Mouse (Mus musculus) neural tube, embryonic 11.5 days (tissue): ENCODE measurements at regions not wholly inside any gene's neighbourhood (a gene's known extent, or its start where the extent isn't known, plus 50 kb on each side); places are given as distances from the start of the nearest gene placed in this dataset.
A peak's percentile ranks its signal among the peaks of the same experiment; 100 is the strongest.

Experiments used
- ATAC-seq: fragments of 200-750 bp; cut with Nextera tagmentation; 2 replicates; pipeline ENCODE4 v1.8.0; 2017; ENCODE audit warnings: moderate number of reproducible peaks, mild to moderate bottlenecking, moderate TSS enrichment, moderate library complexity; ENCODE audit not compliant: insufficient read depth, low FRiP score, low TSS enrichment
- DNase-seq: peaks from one replicate; pipeline ENCODE4 v3.0.0-alpha.2; 2015; ENCODE audit warnings: low spot score
- H3K27ac ChIP-seq: fragments of 300-500 bp; sonication (generic); 2 replicates; pipeline ENCODE4 v1.5.1; 2014; ENCODE audit warnings: low read depth, mild to moderate bottlenecking, low read length
- H3K27me3 ChIP-seq: fragments of 300-500 bp; sonication (generic); 2 replicates; pipeline ENCODE4 v1.6.1; 2014; ENCODE audit warnings: mild to moderate bottlenecking, low read length, mixed read lengths; ENCODE audit not compliant: control insufficient read depth, insufficient read depth
- H3K36me3 ChIP-seq: fragments of 300-500 bp; sonication (generic); 2 replicates; pipeline ENCODE4 v1.6.1; 2014; ENCODE audit warnings: mild to moderate bottlenecking, low read length, moderate library complexity, mixed read lengths; ENCODE audit not compliant: control insufficient read depth, insufficient read depth
- H3K4me1 ChIP-seq: fragments of 300-500 bp; sonication (generic); 2 replicates; pipeline ENCODE4 v1.6.1; 2014; ENCODE audit warnings: low read length, mixed read lengths; ENCODE audit not compliant: control insufficient read depth, insufficient read depth
- H3K4me2 ChIP-seq: fragments of 300-500 bp; sonication (generic); 2 replicates; pipeline ENCODE4 v1.6.1; 2014; ENCODE audit warnings: low read depth, mild to moderate bottlenecking, moderate library complexity
- H3K4me3 ChIP-seq: fragments of 300-500 bp; sonication (generic); 2 replicates; pipeline ENCODE4 v1.5.1; 2014; ENCODE audit warnings: low read depth, low read length
- H3K9ac ChIP-seq: fragments of 300-500 bp; sonication (generic); 2 replicates; pipeline ENCODE4 v1.6.1; 2014; ENCODE audit warnings: mild to moderate bottlenecking, low read length
- H3K9me3 ChIP-seq: fragments of 300-500 bp; sonication (generic); 2 replicates; pipeline ENCODE4 v1.6.1; 2016; ENCODE audit warnings: low read length; ENCODE audit not compliant: control insufficient read depth
- WGBS: fragments of 180-500 bp; shearing (Covaris S2); extraction: QIAGEN DNeasy Blood & Tissue Kit; methylation state at CpG from one replicate; pipeline ENCODE4 v1.1.7; 2014; 5-methylcytosine and 5-hydroxymethylcytosine counted together

DNA sequence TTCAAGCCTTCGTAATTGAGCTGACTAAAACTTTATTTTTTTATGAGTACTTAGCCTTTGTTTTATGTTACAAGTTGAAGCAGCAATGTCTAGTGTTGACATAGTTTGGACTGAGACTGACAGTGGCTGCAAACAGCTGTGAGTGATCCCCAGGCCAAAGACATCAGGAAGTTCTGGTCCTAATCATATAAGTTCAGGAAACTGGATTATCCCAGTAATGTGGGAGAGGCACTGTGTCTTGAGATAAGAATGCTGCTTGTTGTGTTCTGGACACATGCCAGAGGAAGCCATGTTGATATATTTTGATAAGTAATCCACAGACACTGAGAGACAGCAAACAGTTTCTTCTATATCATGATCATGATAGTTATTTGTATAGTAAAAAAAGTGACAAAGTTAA is 153.4 kb downstream of the Lrriq3 start:
- Histone ChIP-seq H3K36me3 (no peaks in the 10 kb centered on the region), H3K27me3 (no peaks in the 10 kb centered on the region), H3K9me3 (no peaks in the 10 kb centered on the region), H3K9ac (no peak overlapping the region), H3K4me2 (no peak overlapping the region), H3K4me3 (no peak overlapping the region), H3K4me1 (no peaks in the 10 kb centered on the region), H3K27ac (no peak overlapping the region)
- DNase-seq (no peak), ATAC-seq (no peak)
- 85% methylated on average over 1 of the region's 1 CpGs for WGBS

DNA sequence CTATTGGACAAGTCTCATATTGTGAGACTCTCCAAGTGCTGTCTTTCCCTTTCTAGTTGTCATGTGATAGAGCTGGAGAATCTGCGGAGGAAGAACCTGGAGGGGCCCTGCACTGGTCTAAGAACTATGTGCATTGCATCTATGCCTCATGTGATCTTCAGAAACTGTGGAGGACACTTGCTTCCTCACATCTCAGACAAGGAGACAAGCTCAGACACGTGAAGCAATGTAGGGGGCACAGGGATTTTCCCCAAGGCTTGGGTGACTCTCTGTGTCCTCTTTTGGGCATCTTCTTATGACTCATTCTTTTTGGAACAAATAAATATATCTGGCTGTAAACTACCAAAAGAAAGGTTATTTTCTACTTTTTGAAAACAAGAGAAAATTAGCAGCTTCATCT is 153.9 kb downstream of the Lrriq3 start:
- H3K9me3 ChIP-seq = no peaks in the 10 kb centered on the region
- H3K27ac ChIP-seq = no peak overlapping the region
- 78% methylated on average over 2 of the region's 2 CpGs for WGBS
- no peaks in the 10 kb centered on the region for H3K4me1 ChIP-seq
- H3K9ac ChIP-seq = no peak overlapping the region
- no peak overlapping the region for H3K4me2 ChIP-seq
- ATAC-seq (no peak), DNase-seq (no peak)
- H3K36me3 ChIP-seq = no peaks in the 10 kb centered on the region
- no peak overlapping the region for H3K4me3 ChIP-seq
- H3K27me3 ChIP-seq = no peaks in the 10 kb centered on the region

DNA sequence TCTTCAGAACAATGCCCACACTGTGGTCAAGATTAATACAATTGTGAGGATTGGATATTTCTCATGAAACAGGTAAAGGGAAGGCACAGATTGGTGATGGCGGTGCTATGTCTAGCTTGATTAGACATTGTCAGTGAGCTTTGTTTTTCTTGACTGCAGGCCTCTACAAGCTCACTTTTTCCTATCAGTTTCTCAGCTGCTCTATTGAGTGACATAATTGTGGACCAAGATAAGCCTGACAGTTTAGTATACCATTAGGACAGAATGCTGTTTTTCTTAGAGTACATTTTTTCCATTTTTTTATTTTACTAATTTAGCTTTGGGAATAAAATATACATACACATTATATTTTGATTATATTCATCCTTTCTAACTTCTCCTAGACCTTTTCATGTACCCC is 154.7 kb downstream of the Lrriq3 start:
- WGBS = 100% methylated on average over 1 of the region's 1 CpGs
- H3K4me3 ChIP-seq = no peak overlapping the region
- no peak overlapping the region for H3K9ac ChIP-seq
- H3K27ac ChIP-seq = no peak overlapping the region
- H3K4me2 ChIP-seq = no peak overlapping the region
- no peaks in the 10 kb centered on the region for H3K36me3 ChIP-seq
- H3K27me3 ChIP-seq = no peaks in the 10 kb centered on the region
- DNase-seq (no peak), ATAC-seq (no peak)
- H3K4me1 ChIP-seq = no peaks in the 10 kb centered on the region
- no peaks in the 10 kb centered on the region for H3K9me3 ChIP-seq

DNA sequence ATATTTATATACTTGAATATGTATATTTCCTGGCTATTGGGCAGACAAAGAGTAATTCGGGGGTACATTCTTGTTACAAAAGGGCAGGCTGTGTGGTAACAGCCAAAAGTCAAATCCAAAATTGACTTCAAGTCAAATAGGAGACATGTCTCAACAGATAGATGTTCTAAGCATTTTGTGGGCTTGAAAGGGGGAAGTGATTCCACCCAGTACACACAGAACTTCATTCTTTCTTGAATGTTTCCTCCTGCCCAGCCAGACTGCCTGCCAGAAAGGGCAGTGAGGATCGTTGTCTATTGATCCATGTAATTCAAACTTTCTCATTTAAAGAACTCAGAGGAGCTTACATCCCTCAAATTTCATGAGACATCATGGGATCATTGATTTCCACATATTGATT is 157.7 kb downstream of the Lrriq3 start:
- no peaks in the 10 kb centered on the region for H3K27me3 ChIP-seq
- no peak overlapping the region for H3K9ac ChIP-seq
- H3K36me3 ChIP-seq = no peaks in the 10 kb centered on the region
- 87% methylated on average over 2 of the region's 2 CpGs for WGBS
- no peak overlapping the region for H3K4me3 ChIP-seq
- no peaks in the 10 kb centered on the region for H3K4me1 ChIP-seq
- ATAC-seq (no peak), DNase-seq (no peak)
- H3K4me2 ChIP-seq = no peak overlapping the region
- H3K27ac ChIP-seq = no peak overlapping the region
- no peaks in the 10 kb centered on the region for H3K9me3 ChIP-seq

DNA sequence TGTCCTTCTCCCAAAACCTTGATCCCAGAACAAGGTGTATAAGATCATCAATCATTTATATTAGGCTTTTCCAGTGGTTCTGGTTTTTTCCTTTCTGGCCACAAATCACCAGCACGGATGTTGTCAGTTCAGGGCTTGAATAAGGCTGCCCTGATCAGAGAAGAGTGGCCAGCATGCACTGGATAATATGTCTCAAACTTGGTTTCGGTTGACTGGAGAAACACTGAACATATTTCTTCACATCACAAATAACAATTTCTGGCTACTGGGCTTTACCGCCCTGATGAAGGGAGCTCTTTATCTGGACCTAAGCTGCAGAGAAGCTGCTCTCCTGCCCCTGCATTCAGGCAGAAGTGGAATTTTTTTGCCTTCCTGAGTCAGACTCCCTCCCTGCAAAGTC is 205.0 kb downstream of the Lrriq3 start:
- no peak overlapping the region for H3K9ac ChIP-seq
- H3K27ac ChIP-seq = no peak overlapping the region
- no peaks in the 10 kb centered on the region for H3K9me3 ChIP-seq
- no peak for ATAC-seq
- WGBS = 74% methylated on average over 3 of the region's 3 CpGs
- no peak overlapping the region for H3K4me2 ChIP-seq
- no peaks in the 10 kb centered on the region for H3K27me3 ChIP-seq
- DNase-seq = no peak
- H3K4me3 ChIP-seq = no peak overlapping the region
- no peaks in the 10 kb centered on the region for H3K36me3 ChIP-seq
- no peaks in the 10 kb centered on the region for H3K4me1 ChIP-seq

DNA sequence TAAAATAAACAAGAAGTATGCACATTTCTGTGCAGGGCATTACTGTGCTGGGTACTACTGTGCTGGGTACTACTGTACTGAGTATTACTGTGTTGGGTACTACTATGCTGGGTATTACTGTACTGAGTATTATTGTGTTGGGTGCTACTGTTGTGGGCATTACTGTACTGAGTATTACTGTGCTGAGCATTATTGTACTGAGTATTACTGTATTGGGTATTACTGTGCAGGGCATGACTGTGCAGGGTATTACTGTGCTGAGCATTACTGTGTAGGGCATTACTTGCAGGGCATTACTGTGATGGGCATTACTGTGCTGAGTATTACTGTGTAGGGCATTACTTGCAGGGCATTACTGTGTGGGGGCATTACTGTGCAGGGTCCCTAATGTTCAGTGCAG is 205.5 kb downstream of the Lrriq3 start:
- no peaks in the 10 kb centered on the region for H3K27me3 ChIP-seq
- DNase-seq (no peak), ATAC-seq (peak; percentile 17; the same call in 1 of the 2 replicates)
- no peak overlapping the region for H3K27ac ChIP-seq
- no peak overlapping the region for H3K4me2 ChIP-seq
- H3K9me3 ChIP-seq = no peaks in the 10 kb centered on the region
- no peak overlapping the region for H3K4me3 ChIP-seq
- H3K9ac ChIP-seq = no peak overlapping the region
- no peaks in the 10 kb centered on the region for H3K4me1 ChIP-seq
- no peaks in the 10 kb centered on the region for H3K36me3 ChIP-seq

DNA sequence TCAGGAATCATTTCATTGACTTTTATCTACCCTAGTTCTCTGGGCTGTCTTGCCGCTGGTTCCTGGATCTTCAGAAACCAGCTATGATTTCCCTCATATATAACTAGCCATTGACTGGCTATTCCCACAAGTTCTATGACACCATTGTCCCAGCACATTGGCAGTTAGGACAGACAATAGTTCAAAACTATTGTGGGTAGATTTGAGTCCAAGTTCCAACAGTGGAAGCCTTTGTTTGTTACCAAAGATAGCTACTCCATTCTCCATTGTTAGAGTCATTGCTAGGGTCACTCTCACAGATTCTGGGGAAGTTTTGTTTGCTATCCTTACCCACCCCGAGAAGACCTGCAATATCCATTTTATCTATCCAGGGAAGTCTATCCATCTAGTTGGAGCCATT is 229.1 kb downstream of the Lrriq3 start:
- H3K9ac ChIP-seq = no peak overlapping the region
- no peak overlapping the region for H3K4me3 ChIP-seq
- H3K36me3 ChIP-seq = no peaks in the 10 kb centered on the region
- H3K27ac ChIP-seq = no peak overlapping the region
- H3K27me3 ChIP-seq = no peaks in the 10 kb centered on the region
- no peaks in the 10 kb centered on the region for H3K4me1 ChIP-seq
- no peak for ATAC-seq
- no peak overlapping the region for H3K4me2 ChIP-seq
- WGBS = 87% methylated on average over 2 of the region's 2 CpGs
- no peaks in the 10 kb centered on the region for H3K9me3 ChIP-seq
- no peak for DNase-seq

DNA sequence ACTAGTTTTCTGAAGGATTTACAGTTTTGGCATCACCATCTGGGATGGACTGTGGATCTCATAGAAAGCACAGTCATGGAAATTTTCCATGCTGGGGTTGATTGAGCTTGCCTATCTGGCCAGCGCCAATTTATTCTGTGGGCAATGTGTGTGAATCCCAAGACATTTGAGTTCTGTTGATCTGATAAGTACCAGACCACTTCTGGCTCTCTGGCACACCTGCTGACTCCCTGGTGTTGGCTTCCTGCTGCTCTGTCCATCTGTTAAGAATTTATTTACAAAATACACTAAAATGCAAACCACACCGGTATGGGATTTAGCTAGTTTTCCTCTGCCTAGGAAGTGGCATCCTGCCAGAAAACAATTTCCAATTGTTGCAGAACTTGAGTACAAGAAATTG is 236.5 kb downstream of the Lrriq3 start:
- ATAC-seq = no peak
- H3K4me2 ChIP-seq = no peak overlapping the region
- H3K4me1 ChIP-seq = no peaks in the 10 kb centered on the region
- 84% methylated on average over 2 of the region's 2 CpGs for WGBS
- no peak for DNase-seq
- H3K9me3 ChIP-seq = no peaks in the 10 kb centered on the region
- H3K4me3 ChIP-seq = no peak overlapping the region
- H3K36me3 ChIP-seq = no peaks in the 10 kb centered on the region
- no peaks in the 10 kb centered on the region for H3K27me3 ChIP-seq
- no peak overlapping the region for H3K9ac ChIP-seq
- no peak overlapping the region for H3K27ac ChIP-seq

DNA sequence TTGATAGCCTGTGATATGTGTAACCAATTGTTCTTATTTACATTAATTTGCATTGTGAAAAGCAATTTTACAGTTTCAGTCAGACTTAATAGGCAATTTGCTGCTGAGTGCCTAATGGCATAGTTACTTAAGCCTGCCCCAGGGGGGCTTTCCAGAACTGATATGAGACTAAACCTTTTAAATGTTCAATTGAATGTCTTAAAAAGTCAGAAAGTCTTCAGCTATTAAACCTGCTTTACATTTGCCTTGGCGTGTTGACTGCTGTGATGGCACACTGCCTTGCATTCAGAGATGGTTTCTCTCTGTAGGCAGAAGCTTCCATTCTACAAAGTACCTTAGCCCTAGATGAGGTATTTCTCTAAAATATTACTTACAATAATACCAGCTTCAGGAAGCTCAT is 256.0 kb downstream of the Lrriq3 start:
- WGBS = 88% methylated on average over 1 of the region's 1 CpGs
- Histone ChIP-seq H3K27me3 (no peaks in the 10 kb centered on the region), H3K4me1 (no peaks in the 10 kb centered on the region), H3K4me2 (no peak overlapping the region), H3K9ac (no peak overlapping the region), H3K36me3 (no peaks in the 10 kb centered on the region), H3K9me3 (no peaks in the 10 kb centered on the region), H3K27ac (no peak overlapping the region), H3K4me3 (no peak overlapping the region)
- ATAC-seq (no peak), DNase-seq (no peak)
